22 mouse cellular contexts compared by ENCODE assay signal in the genomic region with DNA sequence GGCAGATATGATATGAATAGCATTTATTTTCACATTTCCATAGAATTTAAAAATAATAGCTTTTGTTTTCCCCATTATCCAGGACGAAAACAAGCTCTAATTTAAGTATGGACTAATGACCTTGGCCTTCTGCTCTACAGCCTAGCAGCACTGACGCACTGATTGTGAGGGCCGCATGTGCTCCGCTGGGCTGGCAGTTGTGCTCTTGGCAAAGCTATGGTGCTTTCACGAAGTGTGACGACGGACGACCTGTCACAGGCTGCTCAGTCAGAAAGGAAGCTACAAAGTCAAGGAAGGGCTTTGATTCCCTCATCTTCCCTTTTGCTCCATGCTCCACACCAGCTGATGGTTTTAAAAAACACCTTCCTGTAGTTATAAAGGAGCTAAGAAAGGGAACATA.
A peak's percentile ranks its signal among the peaks of the same experiment; 100 is the strongest.
DNase-seq lines count a peak whose midpoint lies in the region; ATAC-seq and TF ChIP-seq lines count a peak whose summit lies in the region.
"Had no signal": no experiment of that assay in that cellular context is flagged by ENCODE, and none has a peak within 500 bp of the region (broad histone marks: within the 10 kb centered on the region; RNA-seq: fewer than 3 reads in every experiment).

No protein-coding gene starts in this region.

- intact Hi-C loops in heart, postnatal 10 days (cut with DNase I), result no loop called here

- 43% methylated on average over 8 of the region's 8 CpGs for WGBS in heart, embryonic 12.5 days
- 68% methylated on average over 8 of the region's 8 CpGs for WGBS in midbrain, postnatal 0 days
- WGBS in midbrain, embryonic 10.5 days, result 85% methylated on average over 8 of the region's 8 CpGs
- 72% methylated on average over 8 of the region's 8 CpGs for WGBS in stomach, postnatal 0 days

- no peak overlapping the region for H3K4me3 ChIP-seq in heart, embryonic 12.5 days
- H3K4me3 ChIP-seq in midbrain, postnatal 0 days (ENCODE audit: low read depth, low read length), result no peak overlapping the region
- H3K4me3 ChIP-seq in midbrain, embryonic 10.5 days, result no peak overlapping the region
- no peak overlapping the region for H3K4me3 ChIP-seq in stomach, postnatal 0 days (ENCODE audit: low read depth, low read length)
- H3K4me3 ChIP-seq: forebrain, embryonic 12.5 days; heart, embryonic 15.5 days; lung, embryonic 15.5 days; midbrain, embryonic 12.5 days had no signal

- no peak overlapping the region for H3K27ac ChIP-seq in heart, embryonic 12.5 days (ENCODE audit: poor library complexity, severe bottlenecking)
- H3K27ac ChIP-seq in midbrain, postnatal 0 days (ENCODE audit: low read depth, low read length), result no peak overlapping the region
- no peak overlapping the region for H3K27ac ChIP-seq in midbrain, embryonic 10.5 days (replicated peaks)
- H3K27ac ChIP-seq in stomach, postnatal 0 days (replicated peaks), result no peak overlapping the region
- H3K27ac ChIP-seq: forebrain, embryonic 12.5 days; heart, embryonic 15.5 days; lung, embryonic 15.5 days; macrophage; midbrain, embryonic 12.5 days had no signal

- no peak overlapping the region for H3K9ac ChIP-seq in heart, embryonic 12.5 days
- H3K9ac ChIP-seq in midbrain, postnatal 0 days (replicated peaks; ENCODE audit: low read length, poor library complexity, severe bottlenecking), result no peak overlapping the region
- no peak overlapping the region for H3K9ac ChIP-seq in stomach, postnatal 0 days (ENCODE audit: low read length)
- H3K9ac ChIP-seq: forebrain, embryonic 12.5 days; heart, embryonic 15.5 days; lung, embryonic 15.5 days; midbrain, embryonic 12.5 days had no signal

- H3K4me2 ChIP-seq in heart, embryonic 12.5 days, result no peak overlapping the region
- H3K4me2 ChIP-seq in midbrain, postnatal 0 days (ENCODE audit: low read depth, low read length, poor library complexity, severe bottlenecking), result no peak overlapping the region
- no peak overlapping the region for H3K4me2 ChIP-seq in stomach, postnatal 0 days (replicated peaks; ENCODE audit: low read depth)
- H3K4me2 ChIP-seq: forebrain, embryonic 12.5 days; heart, embryonic 15.5 days; lung, embryonic 15.5 days; midbrain, embryonic 12.5 days had no signal

- peak; percentile 25 to 42 for DNase-seq in cerebellum, postnatal 10 days
- peak; percentile 16 to 33 for DNase-seq in heart, postnatal 10 days
- peak; percentile 23 for DNase-seq in midbrain, postnatal 0 days (ENCODE audit: low spot score)
- no peak for DNase-seq in midbrain, embryonic 10.5 days (ENCODE audit: low spot score)
- DNase-seq in stomach, postnatal 0 days (ENCODE audit: low spot score), result no peak
- no peak for DNase-seq in spleen, postnatal 36 days (ENCODE audit: low spot score in 2 of 2)
- DNase-seq: cerebellum, adult 18-20 months; gastrocnemius, postnatal 36 days; kidney, adult 18-20 months; liver; retina, postnatal 1 day; right cerebral cortex, postnatal 4 days; thymus, adult 18-20 months had no signal

- H3K36me3 ChIP-seq in heart, embryonic 12.5 days, result no peaks in the 10 kb centered on the region
- H3K36me3 ChIP-seq in midbrain, postnatal 0 days (ENCODE audit: insufficient read depth, low read length), result no peaks in the 10 kb centered on the region
- no peaks in the 10 kb centered on the region for H3K36me3 ChIP-seq in midbrain, embryonic 10.5 days
- no peaks in the 10 kb centered on the region for H3K36me3 ChIP-seq in stomach, postnatal 0 days (ENCODE audit: control insufficient read depth, insufficient read depth, low read length)
- H3K36me3 ChIP-seq: forebrain, embryonic 12.5 days; heart, embryonic 15.5 days; lung, embryonic 15.5 days; midbrain, embryonic 12.5 days had no signal

- no peaks in the 10 kb centered on the region for H3K27me3 ChIP-seq in heart, embryonic 12.5 days (replicated peaks)
- H3K27me3 ChIP-seq in midbrain, postnatal 0 days (ENCODE audit: insufficient read depth, low read length), result no peaks in the 10 kb centered on the region
- H3K27me3 ChIP-seq in midbrain, embryonic 10.5 days (ENCODE audit: low read depth, poor library complexity, severe bottlenecking), result no peaks in the 10 kb centered on the region
- no peaks in the 10 kb centered on the region for H3K27me3 ChIP-seq in stomach, postnatal 0 days (ENCODE audit: control insufficient read depth, insufficient read depth, low read length)
- H3K27me3 ChIP-seq: CH12.LX; forebrain, embryonic 12.5 days; heart, embryonic 15.5 days; lung, embryonic 15.5 days; midbrain, embryonic 12.5 days had no signal

- 0 out of 2 replicates have a peak, but pooled peaks cover 3% of the 10 kb centered on the region for H3K4me1 ChIP-seq in heart, embryonic 12.5 days (replicated peaks)
- H3K4me1 ChIP-seq in midbrain, postnatal 0 days (ENCODE audit: insufficient read depth, low read length), result no peaks in the 10 kb centered on the region
- no peaks in the 10 kb centered on the region for H3K4me1 ChIP-seq in midbrain, embryonic 10.5 days
- no peaks in the 10 kb centered on the region for H3K4me1 ChIP-seq in stomach, postnatal 0 days (replicated peaks; ENCODE audit: control insufficient read depth, insufficient read depth)
- H3K4me1 ChIP-seq: heart, embryonic 15.5 days; lung, embryonic 15.5 days; midbrain, embryonic 12.5 days had no signal

- TF ChIP-seq CTCF in midbrain, postnatal 0 days (IDR thresholded peaks at IDR 0.05), result no peak
- TF ChIP-seq CTCF in stomach, postnatal 0 days (IDR thresholded peaks at IDR 0.05; ENCODE audit: low read depth), result no peak

- no peak for TF ChIP-seq EP300 in stomach, postnatal 0 days (optimal IDR thresholded peaks at IDR 0.05)

- no peak for ATAC-seq in cerebellum, adult (ENCODE audit: insufficient number of reproducible peaks, low FRiP score, low TSS enrichment)
- ATAC-seq in heart, embryonic 12.5 days (ENCODE audit: insufficient number of reproducible peaks, low FRiP score), result no peak
- no peak for ATAC-seq in midbrain, postnatal 0 days (ENCODE audit: low FRiP score)
- no peak for ATAC-seq in stomach, postnatal 0 days (ENCODE audit: low FRiP score, low TSS enrichment)
- ATAC-seq: hindbrain, embryonic 16.5 days had no signal

- no peaks in the 10 kb centered on the region for H3K9me3 ChIP-seq in heart, embryonic 12.5 days (replicated peaks)
- no peaks in the 10 kb centered on the region for H3K9me3 ChIP-seq in midbrain, postnatal 0 days (ENCODE audit: low read length)
- H3K9me3 ChIP-seq in midbrain, embryonic 10.5 days (replicated peaks), result no peaks in the 10 kb centered on the region
- H3K9me3 ChIP-seq in stomach, postnatal 0 days (ENCODE audit: control insufficient read depth, low read length), result no peaks in the 10 kb centered on the region
- H3K9me3 ChIP-seq: forebrain, embryonic 12.5 days; heart, embryonic 15.5 days; lung, embryonic 15.5 days; midbrain, embryonic 12.5 days had no signal

Comparison
In these comparisons a context has a peak if more than half of its experiments do, and no peak if none do; other contexts are left out.
1. DNase-seq: peak in cerebellum, postnatal 10 days (2 of 2), heart, postnatal 10 days (2 of 2) and midbrain, postnatal 0 days (single experiment); none in midbrain, embryonic 10.5 days (single experiment), stomach, postnatal 0 days (single experiment) and spleen, postnatal 36 days (0 of 2).